Mouse (Mus musculus) lung, embryonic 16.5 days (tissue): ENCODE measurements around the gene Dlgap3. TPM values are rescaled to one million over a fixed set of nuclear protein-coding genes. Genes with fewer than 3 reads are reported as not detected.

Experiments used
- ATAC-seq: fragments of 200-750 bp; cut with Nextera tagmentation; 2 replicates; pipeline ENCODE4 v1.8.0; 2017; ENCODE audit warnings: low read depth, mild to moderate bottlenecking, moderate library complexity
- H3K27ac ChIP-seq: fragments of 300-500 bp; sonication (generic); 2 replicates; pipeline ENCODE4 v1.5.1; 2014; ENCODE audit warnings: mild to moderate bottlenecking, control low read depth, low read length
- H3K27me3 ChIP-seq: fragments of 300-500 bp; sonication (generic); 2 replicates; pipeline ENCODE4 v1.6.1; 2014; ENCODE audit warnings: low read depth, low read length, mixed read lengths; ENCODE audit not compliant: control insufficient read depth, insufficient read depth
- H3K36me3 ChIP-seq: fragments of 300-500 bp; sonication (generic); 2 replicates; pipeline ENCODE4 v1.6.1; 2014; ENCODE audit warnings: low read length; ENCODE audit not compliant: control insufficient read depth, insufficient read depth
- H3K4me1 ChIP-seq: fragments of 300-500 bp; sonication (generic); replicated peaks from 2 replicates; pipeline ENCODE4 v1.6.1; 2014; ENCODE audit warnings: low read length, mixed read lengths; ENCODE audit not compliant: control insufficient read depth, insufficient read depth
- H3K4me2 ChIP-seq: fragments of 300-500 bp; sonication (generic); 2 replicates; pipeline ENCODE4 v1.6.1; 2014; ENCODE audit warnings: low read depth, low read length, control low read depth
- H3K4me3 ChIP-seq: fragments of 300-500 bp; sonication (generic); 2 replicates; pipeline ENCODE4 v1.5.1; 2014; ENCODE audit warnings: mild to moderate bottlenecking, low read length, control low read depth
- H3K9ac ChIP-seq: fragments of 300-500 bp; sonication (generic); 2 replicates; pipeline ENCODE4 v1.6.1; 2014; ENCODE audit warnings: low read length, control low read depth
- H3K9me3 ChIP-seq: fragments of 300-500 bp; sonication (generic); 2 replicates; pipeline ENCODE4 v1.6.1; 2016; ENCODE audit warnings: low read length; ENCODE audit not compliant: control insufficient read depth
- WGBS: fragments of 180-500 bp; shearing (Covaris S2); extraction: QIAGEN DNeasy Blood & Tissue Kit; methylation state at CpG from one replicate; pipeline ENCODE4 v1.1.7; 2014; 5-methylcytosine and 5-hydroxymethylcytosine counted together
- polyA plus RNA-seq: library from polyadenylated mRNA; unstranded; fragments of >200 nt; fragmentation: Nextera tagmentation; extraction: Ambion mirVana; gene quantifications from 2 replicates; pipeline ENCODE4 v1.2.1, GENCODE M21; 2015

Gene Dlgap3
- polyA plus RNA-seq, 1 experiment from 2014 or later: 0.38 TPM

DNA sequence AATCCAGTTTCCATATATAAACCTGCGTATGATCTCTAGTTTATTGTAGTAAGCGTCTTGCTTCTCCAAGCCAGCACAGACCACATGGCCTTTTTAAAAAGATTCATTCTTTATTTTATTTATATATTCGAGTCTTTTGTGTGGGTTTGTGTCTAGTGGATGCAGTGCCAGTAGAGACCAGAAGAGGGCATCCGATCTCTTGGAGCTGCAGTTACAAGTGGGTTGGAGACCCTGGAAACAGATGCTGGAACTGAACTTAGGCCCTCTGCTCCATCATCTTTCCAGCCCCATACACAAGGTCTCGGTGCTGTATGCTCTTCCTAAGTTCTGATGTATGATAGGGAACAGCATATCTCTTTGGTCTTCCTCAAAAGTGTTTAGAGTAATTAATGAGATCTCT, 13.2 kb upstream of the Dlgap3 start:
- 53% methylated on average over 5 of the region's 5 CpGs for WGBS
- Histone ChIP-seq H3K4me1 (no peaks in the 10 kb centered on the region), H3K9ac (no peak overlapping the region), H3K9me3 (no peaks in the 10 kb centered on the region), H3K27me3 (no peaks in the 10 kb centered on the region), H3K4me2 (no peak overlapping the region), H3K36me3 (no peaks in the 10 kb centered on the region), H3K27ac (no peak overlapping the region), H3K4me3 (no peak overlapping the region)
- no peak for ATAC-seq

DNA sequence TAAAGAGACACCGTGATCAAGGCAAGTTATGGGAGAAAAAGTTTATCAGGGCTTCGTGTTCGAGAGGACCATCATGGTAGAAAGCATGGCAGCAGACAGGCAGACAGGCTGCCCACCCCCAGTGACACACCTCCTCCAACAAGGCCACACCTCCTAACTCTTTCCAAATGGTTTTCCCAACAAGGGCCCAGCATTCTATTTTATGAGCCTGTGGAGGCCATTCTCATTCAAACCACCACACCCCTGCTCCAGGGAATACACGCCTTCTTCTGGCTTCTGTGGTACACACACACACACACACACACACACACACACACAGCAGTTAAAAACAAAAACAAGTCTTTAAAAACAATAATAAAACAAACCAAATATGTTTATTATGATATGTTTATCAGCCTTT, 11.3 kb upstream of the Dlgap3 start:
- no peaks in the 10 kb centered on the region for H3K4me1 ChIP-seq
- whole genome bisulfite sequencing: 84% methylated on average over 4 of the region's 4 CpGs

DNA sequence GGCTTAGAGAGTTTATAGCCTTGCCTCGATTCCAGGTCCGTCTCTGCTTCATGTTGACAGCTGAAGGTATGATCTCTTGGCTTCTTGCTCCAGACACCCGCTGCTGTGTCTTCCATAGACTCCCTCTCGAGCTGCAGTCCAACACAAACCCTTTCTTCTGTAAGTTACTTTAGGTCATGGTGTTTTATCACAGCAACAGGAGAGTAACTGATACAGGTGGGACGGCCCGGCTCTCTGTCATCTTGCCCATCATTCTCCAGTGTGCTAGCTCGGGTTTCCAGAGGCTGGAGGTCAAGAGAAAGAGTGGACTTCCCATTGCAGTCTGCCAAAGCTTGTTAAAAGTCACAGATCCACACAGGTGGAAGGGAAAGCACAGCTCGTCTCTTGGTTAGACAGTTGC, 5.1 kb upstream of the Dlgap3 start:
- 49% methylated on average over 8 of the region's 8 CpGs for WGBS
- Histone ChIP-seq H3K36me3 (no peaks in the 10 kb centered on the region), H3K4me2 (no peak overlapping the region), H3K27me3 (peaks cover 15% of the 10 kb centered on the region), H3K4me3 (no peak overlapping the region), H3K9ac (no peak overlapping the region), H3K4me1 (peaks cover 8% of the 10 kb centered on the region), H3K27ac (no peak overlapping the region), H3K9me3 (no peaks in the 10 kb centered on the region)
- ATAC-seq: no peak

More for the DNA sequence above, 11.3 kb upstream of the Dlgap3 start:
- H3K36me3 ChIP-seq: no peaks in the 10 kb centered on the region
- H3K9me3 ChIP-seq: no peaks in the 10 kb centered on the region
- no peak overlapping the region for H3K4me3 ChIP-seq
- ATAC-seq: no peak
- no peak overlapping the region for H3K4me2 ChIP-seq
- H3K27me3 ChIP-seq: no peaks in the 10 kb centered on the region
- H3K27ac ChIP-seq: no peak overlapping the region
- no peak overlapping the region for H3K9ac ChIP-seq

- no peak for ATAC-seq
- H3K27me3 ChIP-seq: peaks cover 35% of the 10 kb centered on the region
- H3K4me2 ChIP-seq: no peak overlapping the region
- H3K36me3 ChIP-seq: no peaks in the 10 kb centered on the region
- no peaks in the 10 kb centered on the region for H3K9me3 ChIP-seq
- H3K9ac ChIP-seq: no peak overlapping the region
- H3K4me3 ChIP-seq: no peak overlapping the region
- no peak overlapping the region for H3K27ac ChIP-seq
- H3K4me1 ChIP-seq: peaks cover 14% of the 10 kb centered on the region
- 64% methylated on average over 5 of the region's 5 CpGs for WGBS
Measured at GRCm38 (mm10) chr4:127167096-127167495, 1.9 kb upstream of the Dlgap3 start.

DNA sequence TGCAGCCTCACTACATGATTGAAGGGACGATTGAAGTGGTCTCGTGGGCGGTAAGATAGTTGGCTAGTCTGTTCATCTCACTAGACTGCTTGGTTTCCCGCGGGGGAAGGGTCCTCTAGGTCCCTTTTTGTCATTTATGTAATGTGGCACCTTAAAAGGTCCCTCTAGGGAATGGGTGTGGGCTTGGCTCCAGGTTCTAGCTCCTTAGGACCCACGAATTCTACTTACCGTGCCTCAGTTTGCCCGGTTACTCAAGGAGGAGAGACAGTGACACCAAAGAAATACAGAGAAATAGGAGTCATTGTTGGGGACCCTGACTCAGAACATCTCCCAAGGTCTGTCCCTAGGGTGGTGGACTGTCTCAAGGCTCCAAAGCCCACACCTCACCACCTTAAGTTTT, 1.3 kb upstream of the Dlgap3 start:
- Histone ChIP-seq H3K36me3 (no peaks in the 10 kb centered on the region), H3K27ac (no peak overlapping the region), H3K9ac (no peak overlapping the region), H3K9me3 (no peaks in the 10 kb centered on the region), H3K27me3 (peaks cover 35% of the 10 kb centered on the region), H3K4me2 (peak overlapping the region; percentile 100; the same call in 1 of the 2 replicates), H3K4me1 (peaks cover 14% of the 10 kb centered on the region), H3K4me3 (peak overlapping the region; percentile 72; the same call in 1 of the 2 replicates)
- 19% methylated on average over 8 of the region's 8 CpGs for WGBS
- no peak for ATAC-seq

GRCm38 (mm10) chr4:127168211-127168913, 642 bp upstream of the Dlgap3 start:
- H3K4me1 ChIP-seq: peaks cover 14% of the 10 kb centered on the region
- H3K9me3 ChIP-seq: no peaks in the 10 kb centered on the region
- peak overlapping the region; percentile 100 for H3K4me2 ChIP-seq
- H3K27me3 ChIP-seq: peaks cover 35% of the 10 kb centered on the region
- peak overlapping the region; percentile 72 for H3K4me3 ChIP-seq
- no peak overlapping the region for H3K27ac ChIP-seq
- peak overlapping the region; percentile 69 for H3K9ac ChIP-seq
- 1% methylated on average over 37 of the region's 39 CpGs for WGBS
- peak; percentile 76 for ATAC-seq
- H3K36me3 ChIP-seq: no peaks in the 10 kb centered on the region

DNA sequence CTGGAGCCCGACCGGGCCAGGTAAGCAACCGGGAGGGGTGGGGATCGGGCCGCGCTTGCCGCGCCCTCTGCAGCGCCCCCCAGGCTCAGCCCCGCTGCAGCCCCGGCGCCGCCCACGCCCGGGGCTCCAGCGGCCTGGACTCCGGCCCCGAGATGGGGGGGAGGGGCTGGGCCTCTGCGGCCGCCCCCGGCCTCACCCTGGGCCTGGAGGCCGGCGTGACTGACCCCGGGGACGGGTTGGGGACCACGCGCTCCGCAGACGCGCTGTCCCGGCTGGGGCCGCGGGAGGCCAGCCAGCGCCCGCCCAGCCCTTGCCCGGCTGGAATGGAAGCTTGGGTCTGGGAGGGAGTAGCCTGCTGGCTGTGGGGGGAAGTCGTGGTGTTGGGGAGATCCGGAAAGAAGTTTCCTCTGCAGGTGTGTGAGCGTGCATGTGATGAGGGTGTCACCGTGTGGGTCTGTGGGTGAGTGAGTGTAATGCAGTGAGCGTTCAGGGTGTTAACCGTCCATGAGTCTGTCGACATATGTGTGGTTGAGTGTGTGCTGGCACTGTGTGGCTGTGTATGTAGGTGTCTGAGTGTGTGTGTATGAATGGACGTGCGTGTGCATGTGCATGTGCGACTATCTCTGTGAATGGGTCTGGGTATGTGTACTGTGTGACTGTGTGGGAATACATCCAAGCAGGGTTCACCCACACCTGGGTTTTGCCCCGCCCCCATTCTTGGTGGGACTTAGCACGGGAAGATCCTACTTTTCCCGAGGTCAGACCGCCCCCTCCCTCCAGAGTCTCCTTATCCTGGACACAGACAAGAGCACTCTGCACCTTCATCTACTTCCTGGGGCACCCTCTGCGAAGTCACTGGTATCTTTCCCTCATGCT, 580 bp downstream of the Dlgap3 start:
- Histone ChIP-seq H3K4me1 (peaks cover 14% of the 10 kb centered on the region), H3K4me3 (peak overlapping the region; percentile 72), H3K36me3 (no peaks in the 10 kb centered on the region), H3K9me3 (no peaks in the 10 kb centered on the region), H3K27ac (no peak overlapping the region), H3K27me3 (peaks cover 35% of the 10 kb centered on the region), H3K4me2 (peak overlapping the region; percentile 100), H3K9ac (peak overlapping the region; percentile 69)
- WGBS: 3% methylated on average over 46 of the region's 51 CpGs
- ATAC-seq: peak; percentile 62

DNA sequence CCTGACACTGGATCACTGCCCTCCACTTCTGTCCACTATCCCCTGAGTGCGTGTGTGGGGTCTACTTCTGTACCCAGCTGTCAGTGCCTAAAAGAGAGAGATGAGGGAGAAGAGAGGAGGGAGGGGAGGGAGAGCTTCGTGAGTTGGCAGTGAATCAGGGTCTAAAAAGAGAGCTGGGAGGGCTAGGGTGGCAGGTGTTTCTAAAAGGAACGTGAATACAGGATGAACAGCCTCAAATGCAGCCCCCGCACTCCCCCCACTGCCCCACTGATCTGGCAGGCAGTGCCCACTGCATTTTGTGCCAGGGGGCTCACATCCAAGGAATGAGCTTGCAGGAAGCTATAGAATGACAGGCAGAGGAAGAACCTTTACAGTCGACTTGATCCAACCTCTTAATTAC, 1.9 kb downstream of the Dlgap3 start:
- WGBS: 41% methylated on average over 5 of the region's 5 CpGs
- ATAC-seq: no peak
- peaks cover 14% of the 10 kb centered on the region for H3K4me1 ChIP-seq

GRCm38 (mm10) chr4:127171341-127171905, 2.4 kb downstream of the Dlgap3 start:
- WGBS: 39% methylated on average over 4 of the region's 4 CpGs

More for the DNA sequence above, 1.9 kb downstream of the Dlgap3 start:
- H3K9ac ChIP-seq: no peak overlapping the region
- H3K4me3 ChIP-seq: no peak overlapping the region
- peaks cover 35% of the 10 kb centered on the region for H3K27me3 ChIP-seq
- H3K36me3 ChIP-seq: no peaks in the 10 kb centered on the region
- H3K4me2 ChIP-seq: no peak overlapping the region
- H3K9me3 ChIP-seq: no peaks in the 10 kb centered on the region
- no peak overlapping the region for H3K27ac ChIP-seq

More at GRCm38 (mm10) chr4:127171341-127171905, 2.4 kb downstream of the Dlgap3 start:
- Histone ChIP-seq H3K4me2 (no peak overlapping the region), H3K27me3 (peaks cover 35% of the 10 kb centered on the region), H3K27ac (no peak overlapping the region), H3K4me1 (peaks cover 14% of the 10 kb centered on the region), H3K4me3 (no peak overlapping the region), H3K9ac (no peak overlapping the region), H3K9me3 (no peaks in the 10 kb centered on the region), H3K36me3 (no peaks in the 10 kb centered on the region)
- no peak for ATAC-seq
